Mouse (Mus musculus): ENCODE measurements around the gene Arsg.

The Arsg gene

DNA sequence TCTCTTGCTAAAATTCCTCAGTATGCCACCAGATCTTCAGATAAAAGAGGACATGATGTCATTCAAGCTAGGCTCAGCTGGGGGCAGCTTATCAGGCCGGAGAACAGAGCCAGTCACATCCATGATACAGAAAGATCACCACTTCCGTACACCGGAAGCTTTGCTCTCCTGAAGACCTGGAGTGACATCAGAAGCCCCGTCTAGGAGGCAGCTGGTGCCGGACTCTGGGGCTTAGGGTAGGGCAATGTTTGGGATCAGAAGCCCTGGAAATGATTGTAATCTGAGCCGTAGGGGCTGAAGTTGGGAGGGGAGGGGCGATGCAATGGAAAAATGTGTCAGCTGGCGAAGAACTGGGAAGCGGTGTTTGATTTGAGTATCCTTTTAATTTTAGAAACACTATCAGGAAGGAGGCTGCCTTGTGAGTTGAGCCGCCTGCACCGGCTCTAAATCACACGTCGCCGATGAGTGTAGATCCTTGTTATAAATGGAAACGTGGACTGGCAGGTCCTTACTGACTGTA lies 149.4 kb downstream of the Arsg start:
- no peak for DNase-seq (ENCODE audit: low spot score)

Measured in ovary, adult 18-20 months (tissue).